Mouse (Mus musculus) layer of hippocampus, postnatal 36 days (tissue): ENCODE data around the gene Gpatch1. TPM values are rescaled to one million over a fixed set of nuclear protein-coding genes. Genes with fewer than 3 reads are reported as not detected.
"Not testable (repeated sequence)": the region's sequence is repeated elsewhere in the genome, so short reads cannot be mapped to it uniquely, and the experiment has no call there.

ENCODE experiments used
- DNase-seq, 2 experiments: peaks; one replicate each; pipeline ENCODE4 v3.0.0; 2022
- total RNA-seq, 2 experiments: library from RNA; stranded (reverse); gene quantifications; 2 replicates each; pipeline ENCODE4 v1.2.3; 2021

The Gpatch1 gene
- total RNA-seq, 2 experiments from 2014 or later, result 25.4 to 26.8 TPM

DNA sequence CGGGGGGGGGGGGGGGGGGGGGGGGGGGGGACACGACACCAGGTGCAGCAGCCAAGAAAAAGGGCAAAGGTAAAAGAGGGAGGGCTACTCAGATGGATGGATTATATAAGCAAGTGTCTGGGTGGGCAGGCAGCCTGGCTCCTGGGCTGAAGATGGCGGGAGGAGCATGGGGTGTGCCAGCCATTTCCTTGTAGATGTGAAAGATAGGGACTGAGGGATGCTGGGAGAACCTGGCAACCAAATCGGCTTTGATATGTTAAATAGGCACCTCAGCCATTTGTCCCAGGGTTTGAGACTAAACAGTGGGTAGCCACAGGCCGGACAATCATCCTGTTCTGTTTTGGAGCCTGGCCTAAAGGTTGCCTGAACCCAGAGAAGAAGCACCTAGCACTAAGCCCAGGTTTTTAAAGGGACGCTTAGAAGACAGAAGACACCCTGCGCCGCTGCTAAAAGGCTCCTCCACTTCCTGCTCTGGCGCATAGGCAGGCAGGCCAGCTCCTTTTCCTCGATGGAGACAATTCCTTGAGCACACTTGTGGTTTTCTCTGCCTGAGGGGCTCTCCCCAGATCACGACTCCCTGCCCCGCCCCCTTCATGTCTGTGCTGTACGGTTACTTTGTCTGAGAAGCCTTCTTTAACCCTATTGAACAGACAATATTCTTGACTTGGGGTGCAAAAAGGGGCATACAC, 4.6 kb upstream of the Gpatch1 start:
- DNase-seq, result no peak

DNA sequence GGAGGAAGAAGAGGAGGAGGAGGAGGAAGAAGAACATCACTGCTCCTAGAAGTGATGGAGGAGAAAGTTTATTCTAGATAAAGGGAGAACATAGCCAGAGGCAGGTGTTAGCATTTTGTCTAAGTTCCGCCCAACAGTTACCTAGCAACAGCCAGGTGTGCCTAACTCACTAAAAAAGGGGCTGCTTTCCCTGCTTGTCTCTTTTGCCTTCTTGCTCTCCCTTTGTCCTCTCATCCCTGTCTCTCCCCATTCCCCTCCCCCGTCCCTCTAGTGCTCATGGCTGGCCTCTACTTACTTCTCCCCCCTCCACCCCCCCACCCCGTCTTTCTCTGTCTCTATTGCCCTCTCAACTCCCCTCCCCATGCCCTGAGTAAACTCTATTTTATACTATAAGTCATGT, 3.9 kb upstream of the Gpatch1 start:
- no peak for DNase-seq

DNA sequence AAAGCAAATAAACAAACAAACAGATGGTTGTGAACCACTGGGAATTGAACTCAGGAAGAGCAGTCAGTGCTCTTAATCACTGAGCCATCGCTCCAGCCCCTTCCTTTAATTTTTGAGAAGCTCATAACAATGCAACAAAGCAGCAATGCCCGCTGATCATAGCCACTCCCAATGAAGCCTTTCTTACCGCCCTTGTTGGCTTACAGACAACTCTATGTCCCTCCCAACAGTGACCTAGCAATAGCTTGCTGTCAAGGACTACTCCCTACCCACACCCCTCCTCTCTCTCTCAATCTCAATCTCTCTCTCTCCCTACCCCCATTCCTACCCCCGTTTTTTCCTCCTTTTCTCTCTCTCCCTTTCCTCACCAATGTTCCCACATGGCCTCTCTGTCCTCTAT, 1.5 kb upstream of the Gpatch1 start:
- DNase-seq, result no peak

DNA sequence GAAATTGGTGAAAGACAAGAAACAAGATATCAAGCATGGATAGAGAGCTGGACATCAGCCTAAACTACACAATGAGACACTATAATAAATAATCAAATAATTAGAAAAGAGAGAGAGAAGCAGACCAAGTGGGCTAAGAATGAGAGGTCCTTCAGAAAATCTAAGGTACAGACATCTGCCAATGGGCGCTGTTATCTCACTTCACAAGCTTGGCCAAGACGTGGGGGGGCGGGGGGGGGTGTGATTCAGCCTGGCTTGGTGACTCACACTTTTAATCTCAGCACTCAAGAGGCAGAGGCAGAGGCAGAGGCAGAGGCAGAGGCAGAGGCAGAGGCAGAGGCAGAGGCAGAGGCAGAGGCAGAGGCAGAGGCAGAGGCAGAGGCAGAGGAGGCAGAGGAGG, 981 bp upstream of the Gpatch1 start:
- not testable (repeated sequence) for DNase-seq

DNA sequence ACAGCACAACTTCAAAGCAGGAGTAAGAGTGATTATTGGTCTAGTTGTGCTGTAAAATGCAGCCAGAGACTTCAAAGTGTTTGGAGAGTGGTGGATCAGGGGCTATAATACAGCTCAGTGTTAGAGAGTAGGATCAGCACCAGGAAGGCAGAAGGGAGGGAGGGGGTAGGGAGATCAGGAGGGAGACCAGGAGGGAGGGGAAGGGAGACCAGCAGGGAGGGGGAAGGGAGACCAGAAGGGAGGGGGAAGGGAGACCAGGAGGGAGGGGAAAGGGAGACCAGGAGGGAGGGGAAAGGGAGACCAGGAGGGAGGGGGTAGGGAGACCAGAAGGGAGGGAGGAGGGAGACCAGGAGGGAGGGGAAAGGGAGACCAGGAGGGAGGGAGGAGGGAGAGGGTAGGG, 4.1 kb downstream of the Gpatch1 start:
- no peak for DNase-seq

DNA sequence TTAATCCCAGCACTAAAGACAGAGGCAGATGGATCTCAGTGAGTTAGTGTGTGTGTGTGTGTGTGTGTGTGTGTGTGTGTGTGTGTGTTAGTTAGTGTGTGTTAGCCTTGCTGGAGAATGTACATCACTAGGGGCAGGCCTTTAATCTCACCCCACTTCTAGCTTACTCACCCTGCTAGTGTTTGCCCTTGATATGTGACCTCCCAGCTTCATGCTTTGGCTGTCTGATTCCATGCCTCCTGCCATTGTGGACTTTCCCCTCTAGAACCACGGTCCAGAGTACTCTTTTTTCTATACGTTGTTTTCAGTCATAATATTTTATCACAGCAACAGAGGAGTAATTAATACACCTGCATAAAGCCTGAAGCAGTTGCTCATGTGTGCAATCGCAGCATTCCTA, 7.0 kb downstream of the Gpatch1 start:
- DNase-seq, result no peak

DNA sequence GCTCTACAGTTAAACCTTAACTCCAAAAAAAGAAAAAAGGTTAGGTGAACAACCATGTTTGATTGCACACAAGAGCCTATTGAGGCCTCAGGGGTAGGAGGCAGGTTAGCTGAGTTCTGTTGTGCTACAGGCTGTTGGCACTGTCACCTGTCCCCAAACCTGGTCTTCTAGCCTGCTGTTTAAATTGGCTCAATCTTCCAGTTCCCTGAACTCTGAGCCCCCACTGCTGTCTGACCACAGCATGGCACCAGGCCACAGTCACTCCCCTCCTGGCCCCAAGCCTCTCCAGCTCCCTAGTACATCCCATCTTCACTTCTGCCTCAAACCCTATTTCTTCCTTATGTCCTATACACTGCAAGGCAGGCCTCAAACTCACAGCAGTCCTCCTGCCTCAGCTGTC, 17.4 kb downstream of the Gpatch1 start:
- DNase-seq, result no peak

DNA sequence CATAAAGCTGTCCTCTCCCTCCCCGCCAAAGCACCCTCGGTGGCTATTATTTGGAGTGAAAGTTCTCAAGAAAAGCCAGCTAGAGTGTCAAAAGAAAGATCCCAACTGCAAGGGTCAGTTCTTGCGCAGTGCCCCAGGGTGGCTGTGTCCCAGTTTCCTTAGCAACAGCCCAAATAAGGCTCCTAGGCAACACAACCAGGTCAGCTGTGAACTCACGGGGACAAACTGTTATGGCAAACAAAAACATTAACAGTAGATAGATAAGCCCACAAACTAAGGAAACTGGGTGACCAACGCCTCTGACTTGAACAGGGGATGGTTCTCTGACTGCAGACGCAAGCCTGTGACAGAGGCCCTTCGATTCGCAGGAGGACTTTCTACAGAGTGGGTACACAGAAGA, 18.6 kb downstream of the Gpatch1 start:
- peak in 1 of 2 experiments; percentile 11 for DNase-seq

DNA sequence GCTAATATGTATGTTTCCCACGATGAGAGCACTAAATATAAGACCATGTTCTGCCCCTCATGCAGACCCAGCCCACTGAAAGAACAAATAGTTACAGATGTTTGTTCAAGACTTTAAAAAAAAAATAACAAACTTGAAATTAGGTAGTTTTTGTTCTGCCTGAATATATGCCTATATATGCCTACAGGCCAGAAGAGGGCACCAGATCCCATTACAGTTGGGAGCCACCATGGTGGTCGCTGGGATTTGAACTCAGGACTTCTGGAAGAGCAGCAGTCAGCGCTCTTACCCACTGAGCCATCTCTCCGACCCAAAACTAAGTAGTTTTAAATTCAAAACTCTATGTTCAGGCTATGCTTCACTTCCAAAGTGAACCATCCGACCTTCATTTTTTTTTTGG, 20.4 kb downstream of the Gpatch1 start:
- DNase-seq, result no peak

DNA sequence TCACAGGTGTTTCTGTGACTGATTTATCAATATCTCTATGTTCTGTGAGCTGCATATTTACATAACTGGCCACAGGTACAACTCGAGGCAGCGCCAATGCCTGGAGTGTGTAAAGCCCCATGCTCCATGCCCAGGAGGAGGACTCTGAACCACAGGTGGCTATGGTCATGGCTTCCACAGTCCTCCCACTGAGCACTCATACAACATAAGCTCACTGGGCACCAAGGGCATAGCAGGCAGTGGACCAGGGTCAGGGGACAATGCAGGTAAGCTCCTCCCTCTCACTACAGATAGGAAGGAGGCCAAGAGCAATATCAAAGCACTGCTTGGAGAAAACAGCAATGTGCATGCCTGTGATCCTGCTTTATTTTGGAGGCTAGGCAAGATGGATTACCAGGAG, 22.6 kb downstream of the Gpatch1 start:
- DNase-seq, result no peak

DNA sequence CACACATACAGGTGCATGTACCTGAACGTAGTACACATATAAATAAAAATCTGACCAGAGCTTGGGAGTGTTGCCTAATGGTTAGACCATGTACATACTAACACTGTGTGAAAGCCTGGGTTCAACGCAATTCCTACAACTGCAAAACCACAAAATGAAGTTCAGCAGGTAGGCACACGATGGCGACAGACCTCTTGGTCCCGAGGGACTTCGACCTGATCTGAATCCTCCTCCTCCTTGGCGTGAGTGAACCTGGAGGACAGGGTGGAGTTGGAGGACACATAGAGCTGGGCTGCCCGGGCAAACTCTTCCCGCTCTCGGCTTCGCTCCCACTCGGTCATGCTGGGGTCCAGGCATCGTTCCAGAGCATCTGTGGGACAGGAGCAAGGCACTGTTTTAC, 24.8 kb downstream of the Gpatch1 start:
- no peak for DNase-seq

DNA sequence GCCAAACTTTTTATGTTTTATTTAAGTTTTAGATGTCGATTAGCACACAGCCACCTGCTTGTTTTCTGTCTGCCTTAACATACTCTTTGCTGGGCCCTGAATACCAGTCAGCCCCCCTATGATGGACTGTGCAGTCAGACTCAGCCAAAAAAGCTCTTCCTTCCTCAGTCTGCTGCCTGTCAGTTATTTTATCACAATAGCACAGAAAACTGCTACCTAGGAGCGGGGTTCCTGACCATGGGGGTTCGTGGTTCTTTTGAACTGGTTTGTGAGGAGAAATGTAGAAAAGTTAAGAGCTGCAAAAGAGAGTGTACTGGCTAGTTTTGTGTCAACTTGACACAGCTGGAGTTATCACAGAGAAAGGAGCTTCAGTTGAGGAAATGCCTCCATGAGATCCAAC, 39.3 kb downstream of the Gpatch1 start:
- DNase-seq, result no peak

DNA sequence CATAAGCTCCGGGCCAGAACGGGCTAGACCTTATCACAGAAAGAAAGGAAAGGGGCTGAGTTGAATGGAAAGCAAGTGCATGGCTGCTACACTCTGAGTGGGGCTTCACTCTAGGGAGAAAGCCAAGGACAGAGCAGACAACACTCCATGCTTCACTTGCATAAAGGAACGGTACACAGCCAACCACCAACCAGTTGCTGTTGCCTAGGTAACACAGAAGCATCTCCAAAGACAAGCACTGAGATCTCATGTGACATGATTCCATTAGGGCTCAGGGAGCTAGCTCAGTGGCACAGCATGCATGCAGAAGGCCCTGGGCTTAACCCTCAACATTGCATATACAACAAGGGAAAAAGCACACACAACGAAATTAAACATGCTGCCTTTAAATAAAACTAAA, 40.8 kb downstream of the Gpatch1 start:
- DNase-seq, result no peak

DNA sequence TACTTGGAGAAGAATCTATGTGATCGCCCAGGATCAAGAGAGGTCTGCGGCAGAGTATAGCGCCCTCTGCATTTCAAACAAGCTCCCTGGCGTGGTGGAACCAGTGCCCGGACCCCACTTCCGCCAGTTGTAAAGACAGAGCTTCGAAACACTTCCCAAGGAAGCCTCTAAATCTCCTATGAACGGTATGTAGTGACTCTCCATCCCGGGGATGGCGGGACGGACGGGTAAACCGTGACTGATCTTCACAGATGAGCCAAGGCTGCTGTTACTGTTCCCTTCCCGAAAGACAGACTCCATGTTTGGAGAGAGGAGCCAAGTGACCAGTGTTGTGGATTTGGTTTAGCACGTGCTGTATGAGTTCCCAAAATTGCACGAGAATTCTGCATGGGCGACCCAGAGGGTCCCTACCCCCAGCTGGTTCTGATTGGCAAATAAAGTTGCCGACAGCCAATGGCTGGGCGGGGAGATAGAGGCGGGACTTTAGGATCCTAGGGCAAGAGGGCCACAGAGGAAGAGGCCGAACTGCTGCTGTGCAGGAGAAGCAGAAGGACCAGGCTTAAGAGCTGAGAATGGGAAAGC, 48.7 kb downstream of the Gpatch1 start:
- no peak for DNase-seq

DNA sequence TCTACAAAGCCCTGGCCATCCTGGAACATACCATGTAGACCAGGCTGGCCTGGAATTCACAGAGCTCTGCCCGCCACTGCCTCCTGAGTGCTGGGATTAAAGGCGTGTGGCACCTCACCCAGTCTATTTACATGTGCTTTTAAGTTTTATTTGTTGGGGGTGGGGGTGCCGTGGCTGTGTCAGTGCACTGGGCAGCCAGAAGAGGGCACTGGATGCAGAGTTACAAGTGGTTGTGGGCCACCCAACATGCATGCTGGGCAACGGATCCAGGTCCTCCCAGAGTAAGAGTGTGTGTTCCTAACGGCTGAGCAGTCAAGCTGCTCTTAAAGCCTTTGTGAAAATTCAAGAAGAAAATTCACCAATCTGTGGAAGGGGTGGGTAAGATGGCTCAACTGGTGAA, 50.4 kb downstream of the Gpatch1 start:
- DNase-seq, result no peak

DNA sequence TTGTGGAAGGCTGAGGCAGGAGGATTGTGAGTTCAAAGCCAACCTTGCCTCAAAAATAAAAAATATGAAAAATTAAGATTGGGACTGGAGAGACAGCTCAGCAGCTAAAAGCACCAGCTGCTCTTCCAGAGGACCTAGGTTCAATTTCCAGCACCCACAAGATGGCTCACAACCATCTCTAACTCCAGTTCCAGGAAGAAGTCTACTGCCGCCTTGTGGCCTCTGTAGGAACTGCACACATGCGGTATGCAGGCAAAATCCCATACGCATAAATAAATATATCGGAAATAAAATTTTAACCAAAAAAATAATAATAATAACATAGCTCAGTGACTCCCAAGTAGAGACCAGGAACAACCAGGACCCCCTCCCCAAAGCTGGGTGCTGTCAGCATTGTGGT, 51.6 kb downstream of the Gpatch1 start:
- no peak for DNase-seq

DNA sequence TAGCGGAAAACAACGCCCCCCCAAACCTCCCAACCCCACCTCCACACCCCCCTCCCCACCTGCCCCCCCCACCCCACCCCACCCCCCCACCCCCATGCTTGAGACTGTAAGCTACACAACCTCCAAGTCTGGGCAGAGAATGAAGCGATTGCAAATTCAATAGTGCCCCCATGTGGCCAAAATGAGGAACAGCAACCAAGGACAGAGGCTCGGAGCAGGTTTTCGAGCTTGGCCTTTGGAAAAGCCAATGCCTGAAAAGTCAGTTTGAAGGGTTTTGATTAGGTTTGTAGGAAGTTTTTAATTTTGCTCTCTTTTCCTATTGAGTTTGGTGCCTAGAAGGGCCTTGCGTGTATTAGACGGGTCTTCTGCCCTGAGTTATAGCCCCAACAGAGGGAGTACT, 53.5 kb downstream of the Gpatch1 start:
- peak; percentile 24 to 41 for DNase-seq

DNA sequence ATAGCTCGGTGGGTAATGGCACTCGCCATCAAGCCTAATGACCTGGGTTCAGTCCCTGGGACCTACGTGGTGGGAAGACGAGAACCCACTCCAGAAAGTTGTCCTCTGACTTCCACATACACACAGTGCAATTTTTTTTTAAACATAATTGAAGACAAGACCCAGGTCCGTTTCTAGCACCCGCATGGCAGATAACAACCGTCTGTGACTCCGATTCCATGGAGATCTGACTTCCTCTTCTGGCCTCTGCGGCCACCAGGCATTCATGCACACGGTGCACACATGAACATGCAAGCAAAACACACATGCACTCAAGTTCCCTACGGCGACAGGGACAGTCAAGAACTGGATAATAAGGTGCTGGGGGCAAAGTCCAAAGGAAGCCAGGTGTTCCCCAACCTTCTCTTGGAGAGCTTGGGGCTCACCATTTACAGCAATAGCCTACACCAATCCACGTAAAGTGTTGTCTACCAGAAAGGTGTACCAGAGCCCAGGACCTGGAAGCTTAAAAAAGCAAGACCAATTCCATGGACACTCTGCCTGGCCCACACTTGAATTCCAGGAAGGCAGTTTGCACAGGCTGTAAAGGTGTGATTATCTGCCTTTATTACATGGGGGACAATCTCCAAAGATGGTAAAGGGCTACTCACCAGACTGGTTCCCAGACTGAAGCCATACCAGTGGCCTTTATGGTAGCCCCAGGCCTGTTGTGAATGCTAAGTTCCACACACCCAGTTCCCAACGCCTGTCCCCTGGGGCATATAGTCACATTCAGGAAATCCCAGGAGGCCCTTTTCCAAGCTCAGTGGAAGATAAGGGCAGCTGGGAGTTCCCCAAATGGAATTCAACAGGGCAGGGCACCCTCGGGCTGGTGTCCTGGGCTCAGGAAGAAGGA, 54.4 kb downstream of the Gpatch1 start:
- no peak for DNase-seq

DNA sequence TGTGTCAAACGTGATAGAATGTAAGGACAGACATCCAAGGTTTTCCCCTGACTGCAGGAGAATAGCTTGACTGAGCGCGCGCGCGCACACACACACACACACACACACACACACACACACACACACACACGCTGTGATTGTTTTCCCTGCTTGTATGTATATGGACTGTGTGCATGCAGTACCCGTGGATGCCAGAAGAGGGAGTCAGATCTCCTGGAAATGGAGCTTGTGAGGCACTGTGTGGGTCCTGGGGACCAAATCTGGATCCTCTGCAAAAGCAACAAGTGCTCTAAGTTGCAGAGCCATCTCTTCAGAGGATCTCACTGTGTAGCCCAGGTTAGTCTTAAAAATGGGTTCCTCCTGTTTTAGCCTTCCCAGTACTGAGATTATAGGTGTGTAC, 58.9 kb downstream of the Gpatch1 start:
- DNase-seq, result no peak

DNA sequence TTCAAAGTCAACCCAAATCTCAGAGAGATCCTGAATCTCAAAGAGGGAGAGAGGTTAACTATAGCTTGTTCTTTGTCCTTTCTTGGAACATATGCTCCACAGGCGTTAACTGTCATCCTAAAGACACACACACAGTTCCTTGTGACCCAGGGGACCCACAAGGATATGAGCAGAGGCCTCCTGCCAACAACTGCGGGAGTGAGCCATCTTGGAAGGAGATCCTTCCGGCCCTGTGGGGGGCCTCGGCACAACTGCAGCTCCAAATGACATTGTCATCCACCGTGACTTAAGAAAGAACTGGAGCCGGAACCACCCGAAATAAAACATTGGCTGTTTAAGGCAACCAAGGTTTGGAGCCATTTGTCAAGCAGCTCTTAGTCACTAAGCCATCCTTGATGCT, 59.9 kb downstream of the Gpatch1 start:
- DNase-seq, result no peak

DNA sequence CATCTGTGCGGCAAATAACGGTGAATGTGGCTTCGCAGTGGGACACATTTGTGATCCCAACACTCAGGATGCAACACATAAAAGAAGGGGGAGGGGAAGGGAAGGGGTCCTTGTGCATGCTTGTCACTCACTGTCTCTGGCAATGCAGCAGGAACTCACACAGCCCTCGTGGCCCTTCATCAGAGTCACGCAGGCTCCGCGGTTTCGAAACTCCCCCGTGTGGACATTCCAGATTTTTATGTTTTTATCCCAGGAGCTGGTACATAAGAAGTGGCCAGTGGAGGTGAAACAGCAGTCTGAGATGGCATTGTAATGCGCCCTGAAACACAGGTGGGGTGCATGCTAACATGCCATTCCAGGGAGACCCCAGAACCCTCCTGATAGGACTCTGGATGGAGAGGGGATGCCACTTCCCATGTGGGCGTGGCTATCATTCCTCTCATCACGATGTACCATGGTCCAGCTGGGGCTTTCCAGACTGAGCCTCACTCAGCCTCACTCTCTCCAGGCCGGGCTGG, 66.1 kb downstream of the Gpatch1 start:
- DNase-seq, result peak; percentile 33 to 43

DNA sequence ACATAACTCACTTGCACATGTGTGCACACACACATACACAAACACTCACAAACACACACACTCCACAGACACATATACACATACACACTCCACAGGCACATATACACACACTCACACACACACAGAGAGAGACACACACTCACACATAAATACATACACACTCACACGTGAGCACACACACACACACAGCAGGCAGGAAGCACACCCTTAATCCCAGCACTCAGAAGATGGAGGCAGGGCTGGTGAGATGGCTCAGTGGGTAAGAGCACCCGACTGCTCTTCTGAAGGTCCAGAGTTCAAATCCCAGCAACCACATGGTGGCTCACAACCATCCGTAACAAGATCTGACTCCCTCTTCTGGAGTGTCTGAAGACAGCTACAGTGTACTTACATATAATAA, 80.3 kb downstream of the Gpatch1 start:
- DNase-seq, result not testable (repeated sequence)

DNA sequence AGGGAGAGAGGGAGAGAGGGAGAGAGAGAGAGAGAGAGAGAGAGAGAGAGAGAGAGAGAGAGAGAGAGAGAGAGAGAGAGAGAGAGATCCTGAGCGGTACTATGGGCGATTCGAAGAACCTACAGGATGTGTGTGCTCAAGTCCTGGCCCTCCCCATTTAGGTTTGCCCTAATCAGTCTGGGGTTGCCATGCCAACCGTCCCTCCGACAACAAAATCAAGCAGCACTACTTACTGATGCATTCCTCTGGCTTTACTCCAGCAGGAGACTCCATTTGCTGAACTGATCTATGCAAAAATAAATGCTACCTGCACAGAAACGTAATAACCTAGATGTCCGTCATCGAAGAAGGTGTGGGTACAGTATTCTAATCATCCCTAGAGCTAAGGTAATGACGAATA, 82.9 kb downstream of the Gpatch1 start:
- DNase-seq, result peak; percentile 55 to 56
